Mouse (Mus musculus): ENCODE measurements around the gene Coro1a. TPM values are rescaled to one million over a fixed set of nuclear protein-coding genes. Genes with fewer than 3 reads are reported as not detected.
"Not testable (repeated sequence)": the region's sequence is repeated elsewhere in the genome, so short reads cannot be mapped to it uniquely, and the experiment has no call there.

Coro1a gene
- polyA plus RNA-seq, 1 experiment from 2014 or later: 78.7 TPM

- DNase-seq (no peak), ATAC-seq (ENCODE audit: low read depth) (no peak)
- 68% methylated on average over 8 of the region's 8 CpGs for WGBS (ENCODE audit: insufficient replicate concordance)
- no peaks in the 10 kb centered on the region for H3K27me3 ChIP-seq
- H3K4me3 ChIP-seq (replicated peaks): no peak overlapping the region
- H3K9ac ChIP-seq: no peak overlapping the region
- no peaks in the 10 kb centered on the region; the same call in 1 of the 2 replicates for H3K4me1 ChIP-seq (replicated peaks)
- no peak overlapping the region for H3K4me2 ChIP-seq
- no peak overlapping the region for H3K27ac ChIP-seq
- no peaks in the 10 kb centered on the region for H3K36me3 ChIP-seq
- no peaks in the 10 kb centered on the region for H3K9me3 ChIP-seq (replicated peaks)
These were observed 28.5 kb upstream of the Coro1a start for GRCm38 (mm10) chr7:126736122-126736521.

- ATAC-seq (ENCODE audit: low read depth); H3K27ac ChIP-seq; DNase-seq; H3K9ac ChIP-seq; H3K36me3 ChIP-seq; H3K4me2 ChIP-seq; H3K4me3 ChIP-seq (replicated peaks); H3K9me3 ChIP-seq (replicated peaks); H3K27me3 ChIP-seq; H3K4me1 ChIP-seq (replicated peaks): not testable (repeated sequence)
- 58% methylated on average over 4 of the region's 4 CpGs for WGBS (ENCODE audit: insufficient replicate concordance)
These were observed 22.7 kb upstream of the Coro1a start for GRCm38 (mm10) chr7:126730256-126730789.

- no peak overlapping the region for H3K4me3 ChIP-seq (replicated peaks)
- H3K9me3 ChIP-seq (replicated peaks): no peaks in the 10 kb centered on the region
- H3K27me3 ChIP-seq: no peaks in the 10 kb centered on the region
- no peak overlapping the region for H3K4me2 ChIP-seq
- no peak for ATAC-seq (ENCODE audit: low read depth)
- no peak overlapping the region for H3K9ac ChIP-seq
- no peak for DNase-seq
- H3K36me3 ChIP-seq: no peaks in the 10 kb centered on the region
- 37% methylated on average over 5 of the region's 5 CpGs for WGBS (ENCODE audit: insufficient replicate concordance)
- no peaks in the 10 kb centered on the region for H3K4me1 ChIP-seq (replicated peaks)
- H3K27ac ChIP-seq: no peak overlapping the region
These were observed 18.1 kb upstream of the Coro1a start for GRCm38 (mm10) chr7:126725667-126726066.

DNA sequence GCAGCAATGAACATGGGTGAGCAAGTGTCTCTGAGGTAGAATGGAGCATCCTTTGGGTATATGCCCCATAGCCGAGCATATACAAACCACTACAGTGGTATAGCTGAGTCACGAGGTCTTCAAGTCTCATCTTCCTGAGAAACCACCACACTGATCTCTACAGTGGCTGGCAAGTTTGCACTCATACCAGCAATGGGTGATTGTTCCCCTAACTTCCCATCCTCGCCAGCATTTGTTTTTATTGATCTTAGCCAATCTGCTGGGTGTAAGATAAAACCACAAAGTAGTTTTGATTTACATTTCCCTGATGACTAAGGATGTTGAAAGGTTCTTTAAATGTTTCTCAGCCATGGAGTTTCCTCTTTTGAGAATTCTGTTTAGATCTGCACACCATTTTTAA lies 17.5 kb upstream of the Coro1a start:
- DNase-seq: no peak
- H3K4me2 ChIP-seq: no peak overlapping the region
- no peak overlapping the region for H3K4me3 ChIP-seq (replicated peaks)
- H3K9ac ChIP-seq: no peak overlapping the region
- H3K36me3 ChIP-seq: no peaks in the 10 kb centered on the region
- WGBS (ENCODE audit: insufficient replicate concordance): 30% methylated on average over 3 of the region's 3 CpGs
- no peak for ATAC-seq (ENCODE audit: low read depth)
- H3K9me3 ChIP-seq (replicated peaks): no peaks in the 10 kb centered on the region
- H3K27ac ChIP-seq: no peak overlapping the region
- no peaks in the 10 kb centered on the region for H3K27me3 ChIP-seq
- H3K4me1 ChIP-seq (replicated peaks): no peaks in the 10 kb centered on the region

- Histone ChIP-seq H3K27ac (no peak overlapping the region), H3K9ac (no peak overlapping the region), H3K9me3 (replicated peaks) (no peaks in the 10 kb centered on the region), H3K27me3 (no peaks in the 10 kb centered on the region), H3K4me2 (no peak overlapping the region), H3K36me3 (no peaks in the 10 kb centered on the region), H3K4me3 (replicated peaks) (no peak overlapping the region), H3K4me1 (replicated peaks) (no peaks in the 10 kb centered on the region)
- DNase-seq: no peak
- no peak for ATAC-seq (ENCODE audit: low read depth)
- WGBS (ENCODE audit: insufficient replicate concordance): 76% methylated on average over 13 of the region's 13 CpGs
These were observed 14.0 kb upstream of the Coro1a start for GRCm38 (mm10) chr7:126721635-126722034.

DNA sequence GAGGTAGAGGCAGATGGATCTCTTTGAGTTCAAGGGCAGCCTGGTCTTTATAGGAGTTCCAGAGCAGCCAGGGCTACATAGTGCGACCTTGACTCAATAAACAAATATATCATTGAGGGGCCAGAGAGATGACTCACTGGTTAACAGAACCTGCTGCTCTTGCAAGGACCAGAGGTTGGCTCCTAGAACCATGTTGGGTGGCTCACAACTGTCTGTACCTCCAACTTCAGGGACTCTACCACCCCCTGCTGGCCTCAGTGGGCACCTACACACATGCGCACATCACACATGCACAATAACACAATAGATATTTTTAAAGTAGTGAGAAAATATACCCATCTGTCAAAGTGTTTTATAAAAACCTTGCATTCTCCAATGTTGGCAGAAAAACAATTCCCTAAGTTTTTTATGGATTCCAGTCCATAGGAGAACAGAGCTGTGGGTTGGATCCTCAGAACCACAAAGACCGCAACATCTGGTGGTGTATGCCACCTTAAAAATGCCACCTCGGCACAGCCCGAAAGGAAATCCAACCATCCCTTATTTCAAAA lies 11.3 kb upstream of the Coro1a start:
- no peaks in the 10 kb centered on the region for H3K36me3 ChIP-seq
- H3K27me3 ChIP-seq: no peaks in the 10 kb centered on the region
- no peak overlapping the region for H3K27ac ChIP-seq
- DNase-seq (no peak), ATAC-seq (ENCODE audit: low read depth) (no peak)
- no peak overlapping the region for H3K4me3 ChIP-seq (replicated peaks)
- H3K9me3 ChIP-seq (replicated peaks): no peaks in the 10 kb centered on the region
- no peak overlapping the region for H3K4me2 ChIP-seq
- H3K9ac ChIP-seq: no peak overlapping the region
- 86% methylated on average over 5 of the region's 5 CpGs for WGBS (ENCODE audit: insufficient replicate concordance)
- H3K4me1 ChIP-seq (replicated peaks): no peaks in the 10 kb centered on the region

- ATAC-seq (ENCODE audit: low read depth): no peak
- no peaks in the 10 kb centered on the region for H3K27me3 ChIP-seq
- H3K27ac ChIP-seq: no peak overlapping the region
- H3K9me3 ChIP-seq (replicated peaks): no peaks in the 10 kb centered on the region
- no peak for DNase-seq
- no peaks in the 10 kb centered on the region for H3K4me1 ChIP-seq (replicated peaks)
- 79% methylated on average over 3 of the region's 3 CpGs for WGBS (ENCODE audit: insufficient replicate concordance)
- H3K9ac ChIP-seq: no peak overlapping the region
- no peak overlapping the region for H3K4me3 ChIP-seq (replicated peaks)
- no peaks in the 10 kb centered on the region for H3K36me3 ChIP-seq
- no peak overlapping the region for H3K4me2 ChIP-seq
These were observed 10.0 kb upstream of the Coro1a start for GRCm38 (mm10) chr7:126717566-126717965.

GRCm38 (mm10) chr7:126715679-126716078 lies 8.1 kb upstream of the Coro1a start:
- Histone ChIP-seq H3K4me1 (replicated peaks) (no peaks in the 10 kb centered on the region), H3K4me3 (replicated peaks) (no peak overlapping the region), H3K36me3 (no peaks in the 10 kb centered on the region), H3K4me2 (no peak overlapping the region), H3K9ac (no peak overlapping the region), H3K27ac (no peak overlapping the region), H3K27me3 (no peaks in the 10 kb centered on the region), H3K9me3 (replicated peaks) (no peaks in the 10 kb centered on the region)
- no peak for ATAC-seq (ENCODE audit: low read depth)
- 78% methylated on average over 4 of the region's 4 CpGs for WGBS (ENCODE audit: insufficient replicate concordance)
- DNase-seq: no peak

DNA sequence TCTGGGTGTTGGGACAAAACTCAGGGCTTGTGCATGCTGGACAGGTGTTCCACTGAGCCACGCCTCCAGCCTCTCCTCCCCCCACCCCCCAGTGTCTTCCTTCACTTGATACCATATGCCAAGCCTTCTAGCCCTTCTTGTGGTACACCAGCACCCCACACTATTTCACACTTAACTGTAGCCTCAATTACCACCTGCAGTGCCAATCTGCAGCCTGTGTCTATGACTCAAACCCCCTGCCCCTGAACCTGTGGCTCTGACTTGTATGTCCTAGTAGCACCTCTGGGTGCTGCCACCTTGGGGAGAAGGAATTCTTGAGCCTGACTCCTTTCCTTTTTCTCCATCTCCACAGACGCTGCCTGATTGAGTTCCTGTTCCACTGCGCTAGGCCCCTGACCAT lies 4.3 kb upstream of the Coro1a start:
- H3K4me1 ChIP-seq (replicated peaks): peaks cover 6% of the 10 kb centered on the region
- H3K4me2 ChIP-seq: no peak overlapping the region
- H3K9me3 ChIP-seq (replicated peaks): no peaks in the 10 kb centered on the region
- H3K36me3 ChIP-seq: no peaks in the 10 kb centered on the region
- no peak overlapping the region for H3K9ac ChIP-seq
- ATAC-seq (ENCODE audit: low read depth) (no peak), DNase-seq (no peak)
- 64% methylated on average over 3 of the region's 3 CpGs for whole genome bisulfite sequencing (ENCODE audit: insufficient replicate concordance)
- no peak overlapping the region for H3K4me3 ChIP-seq (replicated peaks)
- H3K27me3 ChIP-seq: no peaks in the 10 kb centered on the region
- H3K27ac ChIP-seq: no peak overlapping the region

- Histone ChIP-seq H3K27me3 (0 out of 2 replicates have a peak, but pooled peaks cover 5% of the 10 kb centered on the region), H3K4me2 (no peak overlapping the region), H3K36me3 (no peaks in the 10 kb centered on the region), H3K27ac (no peak overlapping the region), H3K9me3 (replicated peaks) (no peaks in the 10 kb centered on the region), H3K9ac (no peak overlapping the region), H3K4me1 (replicated peaks) (peaks cover 6% of the 10 kb centered on the region), H3K4me3 (replicated peaks) (no peak overlapping the region)
- no peak for DNase-seq
- WGBS (ENCODE audit: insufficient replicate concordance): 29% methylated on average over 4 of the region's 4 CpGs
- no peak for ATAC-seq (ENCODE audit: low read depth)
These were observed 2.7 kb upstream of the Coro1a start for GRCm38 (mm10) chr7:126710266-126710665.

GRCm38 (mm10) chr7:126708175-126708952 lies 777 bp upstream of the Coro1a start:
- no peak overlapping the region for H3K4me2 ChIP-seq
- H3K9me3 ChIP-seq (replicated peaks): no peaks in the 10 kb centered on the region
- ATAC-seq (ENCODE audit: low read depth) (no peak), DNase-seq (no peak)
- peaks cover 24% of the 10 kb centered on the region for H3K27me3 ChIP-seq
- no peak overlapping the region for H3K27ac ChIP-seq
- H3K4me3 ChIP-seq (replicated peaks): no peak overlapping the region
- WGBS (ENCODE audit: insufficient replicate concordance): 69% methylated on average over 10 of the region's 10 CpGs
- H3K4me1 ChIP-seq (replicated peaks): peaks cover 25% of the 10 kb centered on the region
- no peaks in the 10 kb centered on the region for H3K36me3 ChIP-seq
- H3K9ac ChIP-seq: no peak overlapping the region
